Mouse (Mus musculus) heart, embryonic 11.5 days (tissue): ENCODE measurements at regions not wholly inside any gene's neighbourhood (a gene's known extent, or its start where the extent isn't known, plus 50 kb on each side); places are given as distances from the start of the nearest gene placed in this dataset.

Experiments
- ATAC-seq: fragments of 200-750 bp; cut with Nextera tagmentation; replicated peaks from 2 replicates; pipeline ENCODE4 v1.8.0; 2017; ENCODE audit warnings: moderate library complexity; ENCODE audit not compliant: insufficient number of reproducible peaks, low FRiP score, low TSS enrichment
- H3K27ac ChIP-seq: fragments of 300-500 bp; sonication (generic); 2 replicates; pipeline ENCODE4 v1.5.1; 2014; ENCODE audit warnings: mild to moderate bottlenecking, low read depth, low read length
- H3K27me3 ChIP-seq: fragments of 300-500 bp; sonication (generic); 2 replicates; pipeline ENCODE4 v1.6.1; 2014; ENCODE audit warnings: mild to moderate bottlenecking, low read length, mixed read lengths; ENCODE audit not compliant: control insufficient read depth, insufficient read depth
- H3K36me3 ChIP-seq: fragments of 300-500 bp; sonication (generic); 2 replicates; pipeline ENCODE4 v1.6.1; 2014; ENCODE audit warnings: mild to moderate bottlenecking, low read length, moderate library complexity, mixed read lengths; ENCODE audit not compliant: control insufficient read depth, insufficient read depth
- H3K4me1 ChIP-seq: fragments of 300-500 bp; sonication (generic); 2 replicates; pipeline ENCODE4 v1.6.1; 2014; ENCODE audit warnings: low read length; ENCODE audit not compliant: control insufficient read depth, insufficient read depth
- H3K4me2 ChIP-seq: fragments of 300-500 bp; sonication (generic); 2 replicates; pipeline ENCODE4 v1.6.1; 2014; ENCODE audit warnings: mild to moderate bottlenecking, moderate library complexity
- H3K4me3 ChIP-seq: fragments of 300-500 bp; sonication (generic); 2 replicates; pipeline ENCODE4 v1.5.1; 2014; ENCODE audit warnings: low read depth, low read length
- H3K9ac ChIP-seq: fragments of 300-500 bp; sonication (generic); 2 replicates; pipeline ENCODE4 v1.6.1; 2014; ENCODE audit warnings: mild to moderate bottlenecking, low read depth, low read length, moderate library complexity
- H3K9me3 ChIP-seq: fragments of 300-500 bp; sonication (generic); replicated peaks from 2 replicates; pipeline ENCODE4 v1.6.1; 2016; ENCODE audit warnings: low read length; ENCODE audit not compliant: control insufficient read depth
- WGBS: fragments of 180-500 bp; shearing (Covaris S2); extraction: QIAGEN DNeasy Blood & Tissue Kit; methylation state at CpG from one replicate; pipeline ENCODE4 v1.1.7; 2014; ENCODE audit not compliant: insufficient replicate concordance; 5-methylcytosine and 5-hydroxymethylcytosine counted together

- WGBS: 66% methylated on average over 6 of the region's 6 CpGs
- Histone ChIP-seq H3K9ac (no peak overlapping the region), H3K4me1 (no peaks in the 10 kb centered on the region), H3K27me3 (no peaks in the 10 kb centered on the region), H3K36me3 (no peaks in the 10 kb centered on the region), H3K9me3 (no peaks in the 10 kb centered on the region), H3K27ac (no peak overlapping the region), H3K4me3 (no peak overlapping the region), H3K4me2 (no peak overlapping the region)
- ATAC-seq: no peak
Measured at GRCm38 (mm10) chr1:42623766-42624165, 71.8 kb upstream of the Pou3f3 start.

- 63% methylated on average over 12 of the region's 12 CpGs for WGBS
- Histone ChIP-seq H3K4me1 (0 out of 2 replicates have a peak, but pooled peaks cover 6% of the 10 kb centered on the region), H3K27me3 (no peaks in the 10 kb centered on the region), H3K27ac (no peak overlapping the region), H3K9ac (no peak overlapping the region), H3K4me3 (no peak overlapping the region), H3K4me2 (no peak overlapping the region), H3K9me3 (no peaks in the 10 kb centered on the region), H3K36me3 (no peaks in the 10 kb centered on the region)
- ATAC-seq: no peak
Measured at GRCm38 (mm10) chr1:42628800-42629199, 66.8 kb upstream of the Pou3f3 start.

GRCm38 (mm10) chr1:42629465-42630261, 65.9 kb upstream of the Pou3f3 start:
- WGBS: 38% methylated on average over 14 of the region's 14 CpGs
- 0 out of 2 replicates have a peak, but pooled peaks cover 6% of the 10 kb centered on the region for H3K4me1 ChIP-seq
- ATAC-seq: no peak
- H3K9ac ChIP-seq: no peak overlapping the region
- no peaks in the 10 kb centered on the region for H3K9me3 ChIP-seq
- H3K27ac ChIP-seq: no peak overlapping the region
- no peak overlapping the region for H3K4me3 ChIP-seq
- H3K4me2 ChIP-seq: peak overlapping the region; percentile 48
- H3K36me3 ChIP-seq: no peaks in the 10 kb centered on the region
- H3K27me3 ChIP-seq: no peaks in the 10 kb centered on the region

- Histone ChIP-seq H3K9me3 (no peaks in the 10 kb centered on the region), H3K4me2 (no peak overlapping the region), H3K36me3 (no peaks in the 10 kb centered on the region), H3K4me1 (0 out of 2 replicates have a peak, but pooled peaks cover 6% of the 10 kb centered on the region), H3K9ac (no peak overlapping the region), H3K27ac (no peak overlapping the region), H3K4me3 (no peak overlapping the region), H3K27me3 (no peaks in the 10 kb centered on the region)
- ATAC-seq: no peak
Measured at GRCm38 (mm10) chr1:42632286-42632685, 63.3 kb upstream of the Pou3f3 start.

GRCm38 (mm10) chr1:42636558-42636957, 59.0 kb upstream of the Pou3f3 start:
- Histone ChIP-seq H3K27ac (no peak overlapping the region), H3K4me2 (no peak overlapping the region), H3K4me1 (no peaks in the 10 kb centered on the region), H3K27me3 (no peaks in the 10 kb centered on the region), H3K36me3 (no peaks in the 10 kb centered on the region), H3K9me3 (no peaks in the 10 kb centered on the region), H3K9ac (no peak overlapping the region), H3K4me3 (no peak overlapping the region)
- WGBS: 68% methylated on average over 5 of the region's 5 CpGs
- ATAC-seq: no peak
